Mouse (Mus musculus) heart, postnatal 0 days (tissue): ENCODE measurements around the gene Nup37. TPM values are rescaled to one million over a fixed set of nuclear protein-coding genes. Genes with fewer than 3 reads are reported as not detected.
A peak's percentile ranks its signal among the peaks of the same experiment; 100 is the strongest.

Experiments used
- ATAC-seq: fragments of 200-750 bp; cut with Nextera tagmentation; 2 replicates; pipeline ENCODE4 v1.8.0; 2017; ENCODE audit warnings: low read depth, moderate number of reproducible peaks, moderate library complexity; ENCODE audit not compliant: insufficient read depth
- DNase-seq: peaks from one replicate; pipeline ENCODE4 v3.0.0-alpha.2; 2016; ENCODE audit warnings: low spot score
- H3K27ac ChIP-seq: fragments of 300-500 bp; sonication (generic); 2 replicates; pipeline ENCODE4 v1.5.1; 2014; ENCODE audit warnings: low read depth, mild to moderate bottlenecking
- H3K27me3 ChIP-seq: fragments of 300-500 bp; sonication (generic); 2 replicates; pipeline ENCODE4 v1.6.1; 2014; ENCODE audit warnings: low read length, mixed read lengths; ENCODE audit not compliant: control insufficient read depth, insufficient read depth
- H3K36me3 ChIP-seq: fragments of 300-500 bp; sonication (generic); replicated peaks from 2 replicates; pipeline ENCODE4 v1.6.1; 2014; ENCODE audit warnings: low read length, mixed read lengths; ENCODE audit not compliant: control insufficient read depth, insufficient read depth
- H3K4me1 ChIP-seq: fragments of 300-500 bp; sonication (generic); 2 replicates; pipeline ENCODE4 v1.6.1; 2014; ENCODE audit warnings: antibody characterized with exemption; ENCODE audit not compliant: control insufficient read depth, insufficient read depth
- H3K4me2 ChIP-seq: fragments of 300-500 bp; sonication (generic); 2 replicates; pipeline ENCODE4 v1.6.1; 2014; ENCODE audit warnings: low read depth, mild to moderate bottlenecking, low read length, moderate library complexity
- H3K4me3 ChIP-seq: fragments of 300-500 bp; sonication (generic); 2 replicates; pipeline ENCODE4 v1.5.1; 2014; ENCODE audit warnings: low read depth, low read length
- H3K9ac ChIP-seq: fragments of 300-500 bp; sonication (generic); replicated peaks from 2 replicates; pipeline ENCODE4 v1.6.1; 2014; ENCODE audit warnings: low read depth, low read length, mixed read lengths
- H3K9me3 ChIP-seq: fragments of 300-500 bp; sonication (generic); replicated peaks from 2 replicates; pipeline ENCODE4 v1.6.1; 2016; ENCODE audit warnings: low read length; ENCODE audit not compliant: control insufficient read depth
- CTCF ChIP-seq: IDR thresholded peaks from 2 replicates; pipeline ENCODE4 v1.5.1; 2016; ENCODE audit warnings: antibody characterized with exemption, control low read depth, low read depth
- EP300 ChIP-seq: IDR thresholded peaks from 2 replicates; pipeline ENCODE4 v1.6.1; 2016; ENCODE audit warnings: antibody characterized with exemption, low read depth
- WGBS: fragments of 180-500 bp; shearing (Covaris S2); extraction: QIAGEN DNeasy Blood & Tissue Kit; methylation state at CpG from one replicate; pipeline ENCODE4 v1.1.7; 2014; 5-methylcytosine and 5-hydroxymethylcytosine counted together
- polyA plus RNA-seq: library from polyadenylated mRNA; unstranded; fragments of >200 nt; fragmentation: Nextera tagmentation; extraction: Ambion mirVana; gene quantifications from 2 replicates; pipeline ENCODE4 v1.2.1, GENCODE M21; 2015
- total RNA-seq: library from RNA; depleted of rRNA; stranded (reverse); fragments of >200 nt; gene quantifications from 2 replicates; pipeline ENCODE4 v1.2.3, GENCODE M21; 2014; ENCODE audit warnings: low replicate concordance; rRNA removed

The Nup37 gene
- total RNA-seq (7.5 and 24.1 TPM in 2 replicates), polyA plus RNA-seq (21.9 and 22.1 TPM in 2 replicates)

DNA sequence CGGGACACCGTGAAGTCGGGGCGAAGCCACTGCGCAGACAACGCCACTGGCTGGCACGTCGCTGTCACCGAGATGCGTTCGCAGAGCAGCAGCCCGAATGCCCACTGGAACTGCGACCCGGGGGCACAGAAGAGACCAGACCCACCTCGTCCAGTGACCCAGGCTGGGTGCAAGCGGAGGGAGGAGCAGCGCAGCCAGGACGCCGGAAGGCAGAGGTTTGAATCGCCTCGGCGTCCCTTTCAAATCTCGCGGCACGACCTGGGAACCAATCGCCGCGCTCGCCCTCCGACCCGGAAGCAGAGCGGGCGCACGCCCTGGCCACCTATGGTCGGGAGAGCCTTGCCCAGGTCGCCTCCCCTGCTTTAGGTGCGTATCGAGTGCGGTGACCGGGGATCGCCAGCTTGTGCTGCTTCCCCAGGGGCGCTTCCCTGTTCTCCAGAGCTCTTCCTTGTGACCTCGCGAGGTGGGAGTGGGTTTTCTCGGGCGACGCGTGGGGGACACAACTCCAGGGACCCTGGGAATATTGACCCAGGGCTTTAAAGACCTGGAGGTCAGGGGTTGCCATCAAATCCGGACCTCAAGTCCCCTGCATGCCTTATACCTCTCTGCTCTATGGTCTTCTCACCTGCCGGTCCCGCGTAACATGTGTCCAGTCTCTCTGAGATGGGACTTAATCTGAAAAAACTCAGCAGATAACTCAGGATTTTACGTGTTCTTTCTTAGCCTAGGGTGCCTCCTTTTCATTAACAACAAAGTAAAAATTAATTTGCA is at the start of gene Nup37, which contains the start of gene Parpbp:
Nup37 (plus strand) TSS at position 286 of the 771 bp plus-strand sequence.
Parpbp (minus strand) TSS at position 235 of the 771 bp plus-strand sequence.
- H3K27ac ChIP-seq, result no peak within 1 kb of the TSS
- peak; percentile 97 for ATAC-seq
- H3K4me2 ChIP-seq, result peak within 1 kb of the TSS; percentile 92
- TF ChIP-seq EP300 (no peak), CTCF (no peak)
- peaks cover 16% of the 10 kb centered on the region for H3K4me1 ChIP-seq
- under 1% methylated on average over 53 of the region's 53 CpGs for WGBS
- H3K27me3 ChIP-seq, result no peaks in the 10 kb centered on the region
- DNase-seq, result peak; percentile 76
- H3K4me3 ChIP-seq, result peak within 1 kb of the TSS; percentile 84
- H3K36me3 ChIP-seq, result peaks cover 36% of the 10 kb centered on the region
- no peaks in the 10 kb centered on the region for H3K9me3 ChIP-seq
- H3K9ac ChIP-seq, result peak within 1 kb of the TSS; percentile 73

DNA sequence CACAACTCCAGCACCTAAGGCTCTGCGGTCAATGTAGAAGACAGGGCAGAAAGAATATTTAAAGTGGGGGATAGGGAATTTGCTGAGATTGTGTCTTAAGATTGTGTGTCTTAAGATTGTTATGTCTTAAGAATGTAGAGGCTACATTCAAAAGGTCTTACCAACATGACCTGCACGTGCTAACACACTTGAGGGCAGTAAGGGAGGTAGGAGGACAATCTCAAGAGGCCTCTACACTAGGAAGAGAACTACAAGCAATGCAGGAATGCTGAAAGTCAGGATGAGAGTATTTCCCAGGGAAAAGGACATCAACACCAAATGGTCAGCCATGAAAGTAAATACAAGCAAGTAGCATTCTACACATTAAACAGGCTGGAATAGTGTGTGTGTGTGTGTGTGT is 40.6 kb upstream of the Nup37 start:
- no peaks in the 10 kb centered on the region for H3K27me3 ChIP-seq
- H3K4me3 ChIP-seq, result no peak overlapping the region
- no peak for DNase-seq
- no peaks in the 10 kb centered on the region for H3K9me3 ChIP-seq
- H3K27ac ChIP-seq, result no peak overlapping the region
- H3K9ac ChIP-seq, result no peak overlapping the region
- no peak for ATAC-seq
- H3K36me3 ChIP-seq, result peaks cover 8% of the 10 kb centered on the region; the same call in 1 of the 2 replicates
- WGBS, result 86% methylated on average over 2 of the region's 2 CpGs
- TF ChIP-seq EP300 (no peak), CTCF (no peak)
- H3K4me1 ChIP-seq, result no peaks in the 10 kb centered on the region
- no peak overlapping the region for H3K4me2 ChIP-seq

DNA sequence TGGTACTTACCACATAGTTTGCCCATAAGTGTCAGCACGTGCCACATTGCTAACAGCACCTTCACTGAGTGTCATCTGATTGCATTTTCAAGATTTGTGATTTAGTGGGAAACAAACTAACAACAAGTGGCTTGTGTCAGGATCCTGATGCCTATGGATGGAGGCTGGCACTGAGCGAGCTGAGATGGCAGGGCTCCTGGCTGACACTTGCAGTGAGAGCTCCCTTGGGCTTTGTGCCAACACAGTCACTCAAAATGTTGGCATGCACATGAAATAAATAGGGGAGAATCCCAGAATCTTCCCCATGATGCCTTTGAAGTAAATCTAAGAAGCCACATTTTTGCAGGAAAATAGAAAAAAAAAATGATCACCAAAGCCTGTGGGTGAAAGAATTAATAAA is 33.5 kb upstream of the Nup37 start:
- Histone ChIP-seq H3K36me3 (peaks cover 19% of the 10 kb centered on the region), H3K4me3 (no peak overlapping the region), H3K4me2 (no peak overlapping the region), H3K9me3 (no peaks in the 10 kb centered on the region), H3K27me3 (no peaks in the 10 kb centered on the region), H3K27ac (no peak overlapping the region), H3K4me1 (no peaks in the 10 kb centered on the region), H3K9ac (no peak overlapping the region)
- no peak for TF ChIP-seq CTCF
- TF ChIP-seq EP300, result no peak
- WGBS, result 80% methylated on average over 2 of the region's 2 CpGs
- no peak for ATAC-seq
- DNase-seq, result no peak

DNA sequence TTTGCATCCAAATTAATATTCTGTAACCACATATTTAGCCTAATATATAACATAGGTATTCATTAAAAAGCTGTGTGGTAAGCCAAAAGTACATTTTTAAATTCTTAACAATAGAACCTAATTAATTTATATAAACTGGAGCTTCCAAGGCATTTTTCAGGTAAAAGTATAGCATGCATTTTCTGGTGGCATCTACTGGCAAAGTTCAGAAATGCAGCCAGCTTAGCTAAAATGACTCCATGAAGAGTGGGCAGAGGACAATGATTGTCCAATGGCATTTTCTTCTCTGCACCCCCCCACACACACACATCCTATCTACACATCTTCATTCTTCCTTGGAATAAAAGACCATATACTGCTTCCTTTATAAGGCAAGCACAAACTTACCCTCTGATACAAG is 27.1 kb upstream of the Nup37 start:
- Histone ChIP-seq H3K27ac (no peak overlapping the region), H3K9me3 (no peaks in the 10 kb centered on the region)
- TF ChIP-seq CTCF (peak; percentile 40), EP300 (no peak)

DNA sequence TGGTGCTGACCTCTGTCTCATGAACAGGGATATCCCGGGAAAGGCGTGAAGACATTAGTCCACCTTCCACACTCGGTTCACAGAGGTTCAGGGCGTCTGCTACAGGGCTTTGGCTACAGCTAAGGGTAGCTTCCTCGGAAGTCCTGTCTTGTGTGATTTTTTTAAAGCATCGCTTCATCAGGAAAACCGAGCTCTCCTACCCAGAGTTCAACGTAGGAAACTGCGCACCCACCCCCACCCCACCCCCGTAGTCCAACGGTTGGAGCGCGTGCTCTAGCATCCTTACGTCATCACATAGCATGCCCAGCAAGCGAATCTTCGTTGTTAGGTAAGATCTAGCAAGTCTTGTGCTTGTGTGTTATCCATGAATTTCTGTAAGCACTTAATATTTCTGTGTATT is 11.2 kb upstream of the Nup37 start:
- ATAC-seq, result no peak
- Histone ChIP-seq H3K9ac (no peak overlapping the region), H3K9me3 (no peaks in the 10 kb centered on the region), H3K4me1 (no peaks in the 10 kb centered on the region), H3K4me3 (no peak overlapping the region), H3K27me3 (no peaks in the 10 kb centered on the region), H3K4me2 (no peak overlapping the region), H3K36me3 (peaks cover 6% of the 10 kb centered on the region), H3K27ac (no peak overlapping the region)
- WGBS, result 95% methylated on average over 16 of the region's 16 CpGs
- TF ChIP-seq EP300 (no peak), CTCF (no peak)
- DNase-seq, result no peak

More for the DNA sequence above, 27.1 kb upstream of the Nup37 start:
- H3K4me3 ChIP-seq, result no peak overlapping the region
- H3K36me3 ChIP-seq, result peaks cover 23% of the 10 kb centered on the region
- no peaks in the 10 kb centered on the region for H3K4me1 ChIP-seq
- DNase-seq (no peak), ATAC-seq (no peak)
- H3K9ac ChIP-seq, result no peak overlapping the region
- H3K27me3 ChIP-seq, result no peaks in the 10 kb centered on the region
- no peak overlapping the region for H3K4me2 ChIP-seq

DNA sequence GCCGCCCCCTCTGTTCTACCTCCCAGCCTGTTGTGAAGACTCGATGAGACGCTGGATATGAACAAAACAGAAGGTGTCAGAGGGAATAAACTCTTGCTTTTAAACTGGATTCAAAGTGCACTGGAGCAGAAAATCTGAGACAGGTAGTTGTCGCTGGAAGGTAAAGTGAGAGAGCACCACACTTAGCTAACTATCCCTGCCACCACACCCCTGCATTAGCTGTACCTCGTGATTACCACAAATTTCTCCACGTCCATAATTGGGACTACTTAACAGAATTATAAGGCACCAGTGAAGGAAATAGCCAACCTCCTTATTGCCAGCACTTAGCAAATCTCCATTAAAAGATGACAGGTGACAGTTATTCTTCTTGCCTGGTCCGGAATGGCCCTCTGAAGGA is 605 bp upstream of the Nup37 start:
- Histone ChIP-seq H3K4me2 (peak overlapping the region; percentile 92), H3K27me3 (no peaks in the 10 kb centered on the region), H3K4me1 (peaks cover 16% of the 10 kb centered on the region), H3K27ac (no peak overlapping the region), H3K4me3 (peak overlapping the region; percentile 84), H3K36me3 (peaks cover 30% of the 10 kb centered on the region), H3K9ac (peak overlapping the region; percentile 73), H3K9me3 (no peaks in the 10 kb centered on the region)
- no peak for ATAC-seq
- 13% methylated on average over 7 of the region's 7 CpGs for whole genome bisulfite sequencing
- DNase-seq, result no peak
- TF ChIP-seq EP300 (no peak), CTCF (no peak)
